Mouse (Mus musculus): ENCODE data around the gene Tmem63a.
"Not testable (repeated sequence)": the region's sequence is repeated elsewhere in the genome, so short reads cannot be mapped to it uniquely, and the experiment has no call there.

Tmem63a gene

GRCm38 (mm10) chr1:180942166-180943031 lies at the start of gene Tmem63a:
Gene Tmem63a (plus strand): TSS chr1:180942344.
- DNase-seq (ENCODE audit: low spot score in 2 of 2), result peak in 1 of 2 experiments; percentile 26

GRCm38 (mm10) chr1:180892808-180893207 lies 49.3 kb upstream of the Tmem63a start, which contains the start of gene Lefty2:
Gene Lefty2 (plus strand): TSS chr1:180893108.
- no peak for DNase-seq (ENCODE audit: low spot score in 2 of 2)

- not testable (repeated sequence) for DNase-seq (ENCODE audit: low spot score in 2 of 2)
Measured at GRCm38 (mm10) chr1:180894088-180894987, 47.8 kb upstream of the Tmem63a start.

- no peak for DNase-seq (ENCODE audit: low spot score in 2 of 2)
Measured at GRCm38 (mm10) chr1:180901107-180901506, 41.0 kb upstream of the Tmem63a start.

GRCm38 (mm10) chr1:180902915-180903314 lies 39.2 kb upstream of the Tmem63a start:
- DNase-seq (ENCODE audit: low spot score in 2 of 2), result no peak

GRCm38 (mm10) chr1:180903666-180904038 lies 38.5 kb upstream of the Tmem63a start:
- DNase-seq (ENCODE audit: low spot score in 2 of 2), result no peak

- DNase-seq (ENCODE audit: low spot score in 2 of 2), result peak; percentile 88 to 94
Measured at GRCm38 (mm10) chr1:180904039-180904814, 37.9 kb upstream of the Tmem63a start, which contains the start of gene Pycr2. Gene Pycr2 (plus strand): TSS chr1:180904293.

GRCm38 (mm10) chr1:180904815-180905080 lies 37.4 kb upstream of the Tmem63a start:
- DNase-seq (ENCODE audit: low spot score in 2 of 2), result no peak

GRCm38 (mm10) chr1:180905307-180905706 lies 36.8 kb upstream of the Tmem63a start:
- no peak for DNase-seq (ENCODE audit: low spot score in 2 of 2)

- no peak for DNase-seq (ENCODE audit: low spot score in 2 of 2)
Measured at GRCm38 (mm10) chr1:180905876-180906275, 36.3 kb upstream of the Tmem63a start.

GRCm38 (mm10) chr1:180906461-180907147 lies 35.5 kb upstream of the Tmem63a start:
- DNase-seq (ENCODE audit: low spot score in 2 of 2), result no peak

GRCm38 (mm10) chr1:180911138-180911537 lies 31.0 kb upstream of the Tmem63a start:
- no peak for DNase-seq (ENCODE audit: low spot score in 2 of 2)

GRCm38 (mm10) chr1:180911653-180912287 lies 30.4 kb upstream of the Tmem63a start:
- no peak for DNase-seq (ENCODE audit: low spot score in 2 of 2)

GRCm38 (mm10) chr1:180912792-180913191 lies 29.4 kb upstream of the Tmem63a start:
- no peak for DNase-seq (ENCODE audit: low spot score in 2 of 2)

- no peak for DNase-seq (ENCODE audit: low spot score in 2 of 2)
Measured at GRCm38 (mm10) chr1:180913797-180914196, 28.3 kb upstream of the Tmem63a start.

- no peak for DNase-seq (ENCODE audit: low spot score in 2 of 2)
Measured at GRCm38 (mm10) chr1:180916425-180916824, 25.7 kb upstream of the Tmem63a start.

- DNase-seq (ENCODE audit: low spot score in 2 of 2), result no peak
Measured at GRCm38 (mm10) chr1:180917053-180917452, 25.1 kb upstream of the Tmem63a start.

- no peak for DNase-seq (ENCODE audit: low spot score in 2 of 2)
Measured at GRCm38 (mm10) chr1:180919686-180920085, 22.5 kb upstream of the Tmem63a start.

GRCm38 (mm10) chr1:180922273-180923048 lies 19.7 kb upstream of the Tmem63a start:
- DNase-seq (ENCODE audit: low spot score in 2 of 2), result no peak

- DNase-seq (ENCODE audit: low spot score in 2 of 2), result no peak
Measured at GRCm38 (mm10) chr1:180924737-180925136, 17.4 kb upstream of the Tmem63a start.
